Mouse (Mus musculus) megakaryocyte, embryonic 14.5 days (primary cell): Measurements from ENCODE around the gene Gm10190.

ENCODE experiments used
- FLI1 ChIP-seq: IDR thresholded peaks from 2 replicates; pipeline ENCODE4 v1.6.1; 2012; ENCODE audit warnings: low read length, inconsistent platforms, mixed read lengths
- GATA1 ChIP-seq: IDR thresholded peaks from 3 replicates; pipeline ENCODE4 v1.6.1; 2012; ENCODE audit warnings: mixed read lengths, low read length, inconsistent platforms, borderline replicate concordance

- TF ChIP-seq GATA1: no peak
- no peak for TF ChIP-seq FLI1
Observed at GRCm38 (mm10) chr17:80418572-80419210, 45.4 kb upstream of the Gm10190 start.
